Mouse (Mus musculus) midbrain, postnatal 0 days (tissue): ENCODE data around the gene Hist1h2ab. TPM values are rescaled to one million over a fixed set of nuclear protein-coding genes. Genes with fewer than 3 reads are reported as not detected.
A peak's percentile ranks its signal among the peaks of the same experiment; 100 is the strongest.
"Not testable (repeated sequence)": the region's sequence is repeated elsewhere in the genome, so short reads cannot be mapped to it uniquely, and the experiment has no call there.

Source experiments
- ATAC-seq: fragments of 200-750 bp; cut with Nextera tagmentation; 2 replicates; pipeline ENCODE4 v1.8.0; 2017; ENCODE audit warnings: moderate number of reproducible peaks, mild to moderate bottlenecking, moderate TSS enrichment, moderate library complexity; ENCODE audit not compliant: low FRiP score
- DNase-seq: peaks from one replicate; pipeline ENCODE4 v3.0.0-alpha.2; 2015; ENCODE audit warnings: low spot score
- H3K27ac ChIP-seq: fragments of 300-500 bp; sonication (generic); 2 replicates; pipeline ENCODE4 v1.5.1; 2014; ENCODE audit warnings: low read depth, mild to moderate bottlenecking, low read length, mixed read lengths
- H3K27me3 ChIP-seq: fragments of 300-500 bp; sonication (generic); 2 replicates; pipeline ENCODE4 v1.6.1; 2014; ENCODE audit warnings: low read length, control low read depth, mixed read lengths; ENCODE audit not compliant: insufficient read depth
- H3K36me3 ChIP-seq: fragments of 300-500 bp; sonication (generic); 2 replicates; pipeline ENCODE4 v1.6.1; 2014; ENCODE audit warnings: low read length, control low read depth, mixed read lengths; ENCODE audit not compliant: insufficient read depth
- H3K4me1 ChIP-seq: fragments of 300-500 bp; sonication (generic); 2 replicates; pipeline ENCODE4 v1.6.1; 2014; ENCODE audit warnings: mild to moderate bottlenecking, control low read depth, antibody characterized with exemption, low read length, mixed read lengths; ENCODE audit not compliant: insufficient read depth
- H3K4me2 ChIP-seq: fragments of 300-500 bp; sonication (generic); 2 replicates; pipeline ENCODE4 v1.6.1; 2014; ENCODE audit warnings: low read depth, mild to moderate bottlenecking, low read length, mixed read lengths; ENCODE audit not compliant: poor library complexity, severe bottlenecking
- H3K4me3 ChIP-seq: fragments of 300-500 bp; sonication (generic); 2 replicates; pipeline ENCODE4 v1.5.1; 2014; ENCODE audit warnings: low read depth, mild to moderate bottlenecking, low read length, moderate library complexity
- H3K9ac ChIP-seq: fragments of 300-500 bp; sonication (generic); replicated peaks from 2 replicates; pipeline ENCODE4 v1.6.1; 2014; ENCODE audit warnings: mild to moderate bottlenecking, low read length, moderate library complexity, mixed read lengths; ENCODE audit not compliant: poor library complexity, severe bottlenecking
- H3K9me3 ChIP-seq: fragments of 300-500 bp; sonication (generic); 2 replicates; pipeline ENCODE4 v1.6.1; 2016; ENCODE audit warnings: low read length, control low read depth
- CTCF ChIP-seq: IDR thresholded peaks from 2 replicates; pipeline ENCODE4 v1.5.1; 2016; ENCODE audit warnings: antibody characterized with exemption, mild to moderate bottlenecking
- WGBS: fragments of 180-500 bp; shearing (Covaris S2); extraction: QIAGEN DNeasy Blood & Tissue Kit; methylation state at CpG from one replicate; pipeline ENCODE4 v1.1.7; 2014; 5-methylcytosine and 5-hydroxymethylcytosine counted together
- polyA plus RNA-seq: library from polyadenylated mRNA; unstranded; fragments of >200 nt; fragmentation: Nextera tagmentation; extraction: Ambion mirVana; gene quantifications from 2 replicates; pipeline ENCODE4 v1.2.1, GENCODE M21; 2015
- total RNA-seq: library from RNA; depleted of rRNA; stranded (reverse); fragments of >200 nt; gene quantifications from 2 replicates; pipeline ENCODE4 v1.2.3, GENCODE M21; 2014; rRNA removed

Gene Hist1h2ab
- total RNA-seq (98.5 and 290 TPM in 2 replicates), polyA plus RNA-seq (2.1 and 2.4 TPM in 2 replicates)

- peak; percentile 75 for DNase-seq
These were observed at the start of gene Hist1h2ab for GRCm38 (mm10) chr13:23750839-23751477. TSS of gene Hist1h2ab (plus strand) at chr13:23751126.

GRCm38 (mm10) chr13:23702220-23702619 is 48.7 kb upstream of the Hist1h2ab start:
- no peak overlapping the region for H3K27ac ChIP-seq
- H3K4me2 ChIP-seq, result no peak overlapping the region
- 89% methylated on average over 4 of the region's 4 CpGs for WGBS
- H3K4me1 ChIP-seq, result no peaks in the 10 kb centered on the region
- TF ChIP-seq CTCF, result no peak
- ATAC-seq (no peak), DNase-seq (no peak)
- H3K9me3 ChIP-seq, result no peaks in the 10 kb centered on the region
- H3K27me3 ChIP-seq, result no peaks in the 10 kb centered on the region
- no peak overlapping the region for H3K4me3 ChIP-seq
- H3K9ac ChIP-seq, result no peak overlapping the region
- no peaks in the 10 kb centered on the region for H3K36me3 ChIP-seq

More at GRCm38 (mm10) chr13:23750839-23751477, at the start of gene Hist1h2ab:
- Histone ChIP-seq H3K9ac (0 out of 2 replicates have a peak within 1 kb of the TSS, but pooled peaks have one; percentile 36), H3K4me3 (peak within 1 kb of the TSS; percentile 41), H3K4me2 (peak within 1 kb of the TSS; percentile 68), H3K27ac (peak within 1 kb of the TSS; percentile 83)
- WGBS, result under 1% methylated on average over 26 of the region's 47 CpGs
- H3K9me3 ChIP-seq, H3K36me3 ChIP-seq, H3K4me1 ChIP-seq, H3K27me3 ChIP-seq: not testable (repeated sequence)
- ATAC-seq, result peak; percentile 56; the same call in 1 of the 2 replicates

- H3K9me3 ChIP-seq, ATAC-seq, H3K27ac ChIP-seq, H3K4me2 ChIP-seq, H3K4me3 ChIP-seq, H3K4me1 ChIP-seq, H3K36me3 ChIP-seq, H3K9ac ChIP-seq, H3K27me3 ChIP-seq, DNase-seq: not testable (repeated sequence)
- WGBS, result 95% methylated on average over 2 of the region's 2 CpGs
These were observed 48.1 kb upstream of the Hist1h2ab start for GRCm38 (mm10) chr13:23702801-23703200.

- no peak overlapping the region for H3K9ac ChIP-seq
- no peak overlapping the region for H3K27ac ChIP-seq
- DNase-seq, result no peak
- ATAC-seq, result no peak
- TF ChIP-seq CTCF, result no peak
- H3K4me1 ChIP-seq, result no peaks in the 10 kb centered on the region
- H3K36me3 ChIP-seq, result no peaks in the 10 kb centered on the region
- H3K9me3 ChIP-seq, result no peaks in the 10 kb centered on the region
- WGBS, result 97% methylated on average over 7 of the region's 7 CpGs
- H3K4me2 ChIP-seq, result no peak overlapping the region
- H3K4me3 ChIP-seq, result no peak overlapping the region
- no peaks in the 10 kb centered on the region for H3K27me3 ChIP-seq
These were observed 45.1 kb upstream of the Hist1h2ab start for GRCm38 (mm10) chr13:23705751-23706356.

GRCm38 (mm10) chr13:23706771-23707170 is 44.2 kb upstream of the Hist1h2ab start:
- Histone ChIP-seq H3K27ac (no peak overlapping the region), H3K4me3 (no peak overlapping the region), H3K4me2 (no peak overlapping the region), H3K36me3 (no peaks in the 10 kb centered on the region), H3K4me1 (no peaks in the 10 kb centered on the region), H3K9ac (no peak overlapping the region), H3K9me3 (no peaks in the 10 kb centered on the region), H3K27me3 (no peaks in the 10 kb centered on the region)
- ATAC-seq (no peak), DNase-seq (no peak)
- no peak for TF ChIP-seq CTCF
- WGBS, result 94% methylated on average over 12 of the region's 12 CpGs

- no peak for DNase-seq
- H3K9me3 ChIP-seq, result no peaks in the 10 kb centered on the region
These were observed 42.9 kb upstream of the Hist1h2ab start for GRCm38 (mm10) chr13:23708041-23708440.

More at GRCm38 (mm10) chr13:23708041-23708440, 42.9 kb upstream of the Hist1h2ab start:
- ATAC-seq, result no peak
- WGBS, result 87% methylated on average over 4 of the region's 4 CpGs
- no peak for TF ChIP-seq CTCF
- Histone ChIP-seq H3K27ac (no peak overlapping the region), H3K4me3 (no peak overlapping the region), H3K36me3 (no peaks in the 10 kb centered on the region), H3K9ac (no peak overlapping the region), H3K27me3 (no peaks in the 10 kb centered on the region), H3K4me1 (no peaks in the 10 kb centered on the region), H3K4me2 (no peak overlapping the region)
